Mouse (Mus musculus) neutrophil, adult 5-6 weeks (primary cell): ENCODE data around the gene Ubash3a. TPM values are rescaled to one million over a fixed set of nuclear protein-coding genes. Genes with fewer than 3 reads are reported as not detected.

Experiments used
- ATAC-seq: fragments of 151-379, 151-347 bp; 2 replicates; pipeline ENCODE4 v1.8.0; 2017; ENCODE audit warnings: mild to moderate bottlenecking, moderate TSS enrichment; ENCODE audit not compliant: insufficient number of reproducible peaks, poor library complexity, low FRiP score, severe bottlenecking; ENCODE audit errors: extremely low read depth
- total RNA-seq: library from RNA; stranded (forward); fragments of 200-1000 nt; gene quantifications from 2 replicates; pipeline ENCODE4 v1.2.3, GENCODE M21; 2017

The Ubash3a gene
- total RNA-seq, 1 experiment from 2014 or later = 4.3 TPM

DNA sequence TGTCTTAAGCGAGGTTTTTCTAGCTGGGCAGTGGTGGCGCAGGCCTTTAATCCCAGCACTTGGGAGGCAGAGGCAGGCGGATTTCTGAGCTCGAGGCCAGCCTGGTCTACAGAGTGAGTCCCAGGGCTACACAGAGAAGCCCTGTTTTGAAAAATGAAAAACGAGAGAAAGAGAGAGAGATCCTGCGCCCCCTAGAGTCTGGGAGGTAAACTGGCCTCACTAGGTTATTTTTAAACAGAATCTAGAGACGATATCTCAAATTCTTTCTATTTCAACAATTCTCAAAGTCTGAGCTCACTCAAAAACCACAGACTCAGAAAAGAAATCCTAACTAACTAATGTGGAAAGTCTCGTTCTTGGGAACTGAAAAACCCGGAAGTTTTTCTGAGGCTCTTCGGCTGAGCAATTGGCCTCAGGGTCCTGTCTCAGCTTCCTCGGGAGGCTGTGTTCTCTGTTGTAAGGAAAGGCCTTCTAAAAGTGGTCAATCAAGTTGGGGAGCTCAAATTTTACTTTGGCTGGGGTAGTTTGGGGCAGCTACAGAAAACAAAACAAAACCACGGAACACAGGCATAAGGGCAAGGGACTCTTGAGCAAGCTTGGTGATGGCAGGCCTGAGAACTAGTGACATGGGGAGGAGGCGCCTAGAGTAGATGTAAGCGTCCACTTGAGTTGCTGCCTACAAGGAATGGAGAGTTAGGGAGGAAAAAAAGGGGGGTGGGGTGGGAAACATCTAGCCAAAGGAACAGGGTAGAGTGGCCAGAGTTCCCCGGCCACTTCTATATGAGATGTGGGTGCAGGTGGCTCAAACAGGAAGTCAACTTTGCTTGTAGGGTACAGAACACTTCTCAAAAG, 86.9 kb downstream of the Ubash3a start:
- ATAC-seq = peak; percentile 31; the same call in 1 of the 2 replicates

GRCm38 (mm10) chr17:31295215-31295891, 87.7 kb downstream of the Ubash3a start:
- peak; percentile 80 for ATAC-seq

GRCm38 (mm10) chr17:31295892-31296781, 88.5 kb downstream of the Ubash3a start:
- ATAC-seq = peak; percentile 53

Other genes with a start within 250 kb of the Ubash3a start
- gene Abcg1, start 150.2 kb upstream of the Ubash3a start, total RNA-seq = 80.2 and 90.7 TPM in 2 replicates
- not detected in 2 replicates for gene Tff3, start 78.2 kb upstream of the Ubash3a start, total RNA-seq
- gene Tff2, start 63.6 kb upstream of the Ubash3a start, total RNA-seq = not detected in 2 replicates
- gene Tff1, start 42.6 kb upstream of the Ubash3a start, total RNA-seq = not detected in 2 replicates
- 0.23 and 0.49 TPM in 2 replicates for gene Tmprss3, start 8.9 kb upstream of the Ubash3a start, total RNA-seq
- gene Rsph1, start 69.5 kb downstream of the Ubash3a start, total RNA-seq = 1.4 TPM in 2 replicates
- gene Slc37a1, start 78.9 kb downstream of the Ubash3a start, total RNA-seq = 19.5 and 19.6 TPM in 2 replicates
- gene Pde9a, start 178.3 kb downstream of the Ubash3a start, total RNA-seq = 1.2 TPM in 1 of 2 replicates, not detected in the other